Mouse (Mus musculus): ENCODE results near the gene Cers6.

Gene Cers6

DNA sequence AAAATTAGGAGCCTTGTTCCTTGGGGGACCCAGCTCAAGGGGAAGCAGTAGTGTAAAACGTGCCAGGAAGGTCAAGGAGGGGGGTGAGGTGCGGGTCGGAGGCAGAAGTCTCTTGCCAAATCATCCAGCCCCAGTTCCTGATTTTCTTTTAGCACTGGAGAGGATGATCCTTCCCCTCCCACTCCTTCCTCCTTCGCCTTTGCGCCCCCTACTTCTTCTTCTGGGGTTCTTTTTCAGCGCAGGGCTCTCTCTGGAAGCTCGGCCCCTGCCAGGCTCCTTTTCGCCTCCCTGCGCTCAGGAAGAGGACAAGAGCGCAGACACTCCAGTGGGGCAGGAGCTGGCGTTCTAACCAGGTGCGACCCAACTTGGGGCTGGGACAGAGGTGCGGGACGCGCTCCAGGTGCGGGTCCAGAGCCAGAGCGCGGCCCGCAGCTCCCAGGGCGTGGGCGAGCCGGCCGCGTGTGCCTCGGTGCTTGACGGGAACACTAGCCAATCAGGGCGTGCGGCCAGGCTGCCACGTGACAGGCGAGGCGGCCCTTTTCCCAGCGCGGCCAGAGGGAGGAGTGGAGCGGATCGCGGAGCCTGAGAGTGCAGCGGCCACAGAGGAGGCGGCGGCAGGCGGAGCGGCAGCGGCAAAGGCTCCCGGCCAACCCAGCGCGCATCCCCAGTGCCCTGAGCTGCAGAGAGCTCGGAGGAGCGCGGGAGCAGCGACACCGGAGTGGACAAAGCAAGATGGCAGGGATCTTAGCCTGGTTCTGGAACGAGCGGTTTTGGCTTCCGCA lies at the start of gene Cers6:
Gene Cers6 (plus strand): TSS at position 538 of the 782 bp plus-strand sequence.
- peak; percentile 98 for DNase-seq (ENCODE audit: low spot score)

DNA sequence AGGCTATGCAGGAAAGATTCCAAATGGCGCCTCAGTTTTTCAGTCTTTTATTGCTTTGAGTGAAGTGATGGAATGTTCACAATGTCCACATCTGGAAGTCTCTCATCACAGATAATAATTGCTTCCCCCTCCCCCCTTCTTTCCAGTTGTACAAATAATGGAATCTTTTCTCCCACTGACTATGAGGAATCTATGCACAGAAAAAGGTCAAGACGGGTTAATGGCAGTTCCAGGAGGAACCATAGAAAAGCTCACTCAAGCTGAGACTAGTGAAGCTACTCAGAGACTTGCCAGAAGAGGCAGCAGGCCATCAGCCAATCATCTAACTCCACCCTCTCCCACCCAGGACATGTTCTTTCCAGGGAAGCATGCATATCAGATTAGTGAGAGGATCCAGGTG lies 46.8 kb upstream of the Cers6 start:
- no peak for DNase-seq (ENCODE audit: low spot score)

DNA sequence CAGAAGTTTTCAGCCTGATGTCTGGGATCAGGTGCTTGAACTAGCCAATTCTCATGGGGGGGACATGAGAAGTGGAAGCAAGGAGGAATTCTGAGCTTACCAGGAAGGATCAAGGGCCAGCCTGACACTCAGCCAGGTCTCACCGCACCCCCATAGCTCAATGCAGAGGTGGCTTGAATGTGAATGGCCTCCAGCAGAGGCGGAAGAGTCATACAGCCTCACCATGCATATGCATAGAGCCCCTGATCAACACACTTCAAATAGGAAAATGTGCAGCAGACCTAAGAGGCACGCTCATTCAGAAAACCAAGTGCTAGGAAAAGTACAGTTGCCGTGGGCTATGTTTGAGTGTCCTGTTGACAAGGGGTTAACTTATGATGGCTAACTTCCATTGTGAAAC lies 42.2 kb upstream of the Cers6 start:
- DNase-seq (ENCODE audit: low spot score) = no peak

DNA sequence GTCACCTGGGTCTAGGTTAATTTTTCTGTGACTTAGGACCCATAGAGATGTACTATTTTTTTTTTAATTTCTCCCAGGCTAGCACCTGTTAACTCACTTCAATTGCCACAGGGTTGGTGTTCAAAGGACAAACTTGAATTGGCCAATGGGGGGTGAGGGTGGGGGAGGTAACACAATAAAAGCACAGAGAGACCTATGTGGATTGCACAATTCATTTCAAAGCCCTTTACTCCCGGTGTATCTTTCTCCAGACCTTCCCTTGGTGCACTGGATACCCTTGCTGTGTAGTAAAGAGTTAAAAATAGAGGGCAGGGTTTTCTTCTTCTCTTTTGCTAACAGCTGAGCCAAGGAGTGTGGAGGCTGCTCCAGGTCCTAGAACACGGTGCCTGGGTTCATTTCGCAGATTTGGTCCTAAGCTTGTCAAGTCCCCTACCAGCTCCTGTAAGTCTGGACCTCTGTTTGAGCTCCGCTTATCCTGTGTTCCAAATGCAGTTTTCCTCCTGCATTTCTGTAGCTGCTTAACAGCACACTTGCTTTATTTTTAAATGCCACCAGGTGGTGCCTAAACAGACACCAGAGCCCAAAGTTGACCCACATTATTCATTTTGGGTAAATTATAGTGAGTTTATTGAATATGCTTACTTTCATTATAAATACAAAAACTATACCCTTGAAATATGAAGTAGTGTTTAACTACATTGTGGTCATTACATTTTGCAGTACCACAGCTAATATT lies 38.9 kb upstream of the Cers6 start:
- DNase-seq (ENCODE audit: low spot score) = no peak

DNA sequence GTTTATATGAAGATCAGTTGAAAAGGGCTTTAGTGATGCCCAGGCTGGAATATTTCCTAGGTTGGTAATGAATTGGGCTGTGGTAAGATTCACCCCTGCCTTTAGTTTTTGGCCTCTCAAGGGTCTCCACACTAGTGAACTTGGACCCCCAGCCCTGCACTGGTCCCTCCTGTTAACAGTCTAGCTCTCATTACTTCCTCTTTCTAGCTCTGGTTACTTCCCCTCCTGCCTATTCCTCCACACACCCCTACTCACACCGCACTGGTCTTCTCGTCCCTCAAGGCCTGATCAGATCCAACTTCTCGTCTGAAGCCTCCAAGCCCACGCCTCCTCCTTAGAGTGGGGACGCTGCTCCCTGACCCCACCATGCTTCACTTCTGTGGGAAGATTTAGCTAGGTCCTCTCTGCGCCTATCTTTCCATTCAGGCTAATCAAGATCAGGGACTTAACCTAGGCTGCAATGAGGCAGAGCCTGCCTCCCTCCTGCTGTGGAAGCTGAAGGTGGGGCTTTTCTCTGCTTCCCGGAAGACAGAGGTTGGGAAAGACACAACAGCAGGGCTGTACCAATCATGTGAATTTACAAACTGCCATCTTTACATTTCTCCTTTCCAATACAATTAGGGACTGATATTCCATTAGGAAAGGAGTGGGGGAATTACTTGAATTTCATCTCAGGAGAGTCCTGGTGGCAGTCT lies 35.8 kb upstream of the Cers6 start:
- no peak for DNase-seq (ENCODE audit: low spot score)

DNA sequence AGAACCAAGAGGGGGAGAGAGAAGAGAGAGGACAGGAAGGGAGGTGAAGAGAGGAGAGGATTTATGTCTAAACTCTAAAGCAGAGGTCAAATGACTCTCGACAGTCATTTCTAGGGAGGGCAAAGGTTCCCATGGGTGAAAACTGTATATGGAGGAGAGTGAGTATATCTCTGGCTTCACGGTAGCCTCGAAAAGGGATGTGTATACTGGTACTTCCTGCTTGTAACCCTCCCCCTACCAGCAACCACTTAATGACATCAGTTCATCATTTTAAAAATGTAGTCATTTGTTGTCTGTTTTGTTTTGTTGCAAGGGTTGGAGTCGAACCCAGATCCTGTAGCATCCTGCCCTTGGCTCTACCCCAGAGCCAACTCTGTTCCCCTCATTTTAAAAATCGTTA lies 17.9 kb upstream of the Cers6 start:
- no peak for DNase-seq (ENCODE audit: low spot score)

DNA sequence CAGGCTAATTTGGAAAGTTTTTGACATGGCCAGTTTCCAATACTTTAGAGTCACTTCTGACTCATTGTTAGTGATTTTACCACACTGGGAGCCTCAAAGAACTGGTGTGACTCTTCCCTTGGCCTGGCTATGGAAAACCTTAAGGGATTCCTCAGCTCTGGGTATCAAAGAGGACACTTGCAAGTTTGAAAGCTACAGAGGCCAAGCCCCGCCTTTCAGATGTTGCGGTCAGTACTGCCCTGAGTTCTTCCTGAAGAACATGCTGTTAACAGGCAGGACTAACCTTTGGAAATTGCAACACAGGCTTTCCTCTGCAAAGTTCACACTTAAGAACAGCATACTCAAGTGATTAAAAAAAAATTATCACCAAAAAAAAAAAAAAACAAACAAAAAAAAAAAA lies 16.7 kb upstream of the Cers6 start:
- no peak for DNase-seq (ENCODE audit: low spot score)

DNA sequence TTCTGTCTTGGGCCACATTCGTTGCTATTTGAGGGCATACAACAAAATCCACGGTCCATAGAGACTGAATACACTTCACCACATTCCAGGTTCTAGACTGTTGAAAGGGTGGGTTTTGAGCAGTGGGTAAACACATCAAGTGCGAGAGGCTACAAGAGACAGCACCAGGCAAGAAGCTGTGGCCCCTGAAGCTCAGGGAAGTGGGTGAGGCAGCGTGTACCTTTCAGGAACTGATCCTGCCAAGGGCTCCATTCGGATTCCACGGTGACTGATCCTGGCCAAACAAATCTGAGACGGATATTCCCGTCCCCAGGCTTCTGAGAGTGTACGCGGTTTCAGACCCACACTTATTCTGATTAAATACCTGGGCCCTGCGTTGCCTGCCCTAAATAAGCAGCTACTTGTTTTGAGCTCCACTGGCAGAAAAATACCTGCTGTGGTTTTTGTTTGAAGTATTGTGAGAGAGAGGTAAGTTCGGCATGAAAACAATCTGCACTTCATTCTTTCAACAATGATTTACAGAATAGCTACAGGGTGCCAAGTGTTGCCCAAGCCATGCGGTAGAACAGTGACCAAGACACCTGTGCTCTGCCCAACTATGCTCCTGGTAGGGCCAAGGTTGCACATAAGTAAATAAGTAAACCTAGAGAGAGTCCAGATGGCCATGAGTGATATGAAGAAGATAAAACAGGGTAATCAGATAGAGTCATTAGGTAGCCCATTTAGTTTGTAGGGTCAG lies 16.1 kb upstream of the Cers6 start:
- DNase-seq (ENCODE audit: low spot score) = no peak

DNA sequence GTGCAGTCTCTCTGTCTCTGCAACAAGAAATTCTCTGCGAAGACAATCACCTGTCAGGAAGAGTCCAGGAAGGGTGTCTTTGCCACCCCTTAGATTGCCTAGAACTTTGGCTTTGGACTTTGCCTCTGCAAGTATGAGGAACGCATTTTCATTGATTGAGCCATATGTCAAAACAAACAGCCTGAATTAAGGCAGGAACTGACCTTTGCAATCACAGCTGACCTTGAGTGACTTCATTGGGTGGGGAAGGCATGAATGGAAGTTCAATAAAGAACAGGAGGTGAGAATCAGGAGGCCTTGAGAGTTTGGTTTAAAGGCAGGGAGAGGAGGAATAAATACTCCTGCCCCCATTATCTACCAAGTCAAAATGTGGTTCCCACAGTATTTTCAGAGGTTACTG lies 850 bp upstream of the Cers6 start:
- no peak for DNase-seq (ENCODE audit: low spot score)

DNA sequence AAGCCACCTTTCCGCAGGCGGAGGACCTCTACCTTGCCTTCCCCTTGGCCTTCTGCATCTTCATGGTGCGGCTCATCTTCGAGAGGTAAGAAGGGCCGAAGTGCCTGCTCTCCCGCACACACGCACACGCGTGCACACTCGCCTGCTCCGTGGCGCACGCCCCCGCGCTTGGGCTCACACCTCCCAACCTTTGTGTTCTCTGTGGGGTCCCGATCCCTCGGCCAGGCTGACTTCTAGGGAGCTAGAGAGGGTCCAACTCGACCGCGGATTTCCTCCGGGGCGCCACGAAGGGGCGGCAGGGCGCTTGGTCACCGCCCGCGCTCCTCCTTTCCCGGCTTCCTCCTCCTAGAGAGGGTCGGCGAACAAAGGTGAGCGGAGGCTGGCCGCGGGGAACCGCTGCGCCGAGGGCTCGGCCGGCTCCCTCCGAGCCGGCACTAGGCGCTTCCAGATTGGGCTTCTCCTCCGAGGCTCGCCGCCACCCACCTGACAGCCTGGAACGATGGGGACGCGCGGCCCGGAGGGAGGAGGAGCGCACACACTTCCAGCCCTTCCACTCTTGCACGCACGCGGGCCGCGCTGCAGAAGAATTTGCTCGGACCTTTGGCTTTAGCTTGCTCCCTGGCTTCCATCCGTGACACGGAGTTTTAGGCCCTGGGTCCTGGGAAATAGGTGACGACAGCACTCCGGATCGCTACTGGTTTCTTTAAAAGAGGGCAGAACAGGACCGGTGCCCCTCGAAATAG lies 651 bp downstream of the Cers6 start:
- DNase-seq (ENCODE audit: low spot score) = peak; percentile 41

DNA sequence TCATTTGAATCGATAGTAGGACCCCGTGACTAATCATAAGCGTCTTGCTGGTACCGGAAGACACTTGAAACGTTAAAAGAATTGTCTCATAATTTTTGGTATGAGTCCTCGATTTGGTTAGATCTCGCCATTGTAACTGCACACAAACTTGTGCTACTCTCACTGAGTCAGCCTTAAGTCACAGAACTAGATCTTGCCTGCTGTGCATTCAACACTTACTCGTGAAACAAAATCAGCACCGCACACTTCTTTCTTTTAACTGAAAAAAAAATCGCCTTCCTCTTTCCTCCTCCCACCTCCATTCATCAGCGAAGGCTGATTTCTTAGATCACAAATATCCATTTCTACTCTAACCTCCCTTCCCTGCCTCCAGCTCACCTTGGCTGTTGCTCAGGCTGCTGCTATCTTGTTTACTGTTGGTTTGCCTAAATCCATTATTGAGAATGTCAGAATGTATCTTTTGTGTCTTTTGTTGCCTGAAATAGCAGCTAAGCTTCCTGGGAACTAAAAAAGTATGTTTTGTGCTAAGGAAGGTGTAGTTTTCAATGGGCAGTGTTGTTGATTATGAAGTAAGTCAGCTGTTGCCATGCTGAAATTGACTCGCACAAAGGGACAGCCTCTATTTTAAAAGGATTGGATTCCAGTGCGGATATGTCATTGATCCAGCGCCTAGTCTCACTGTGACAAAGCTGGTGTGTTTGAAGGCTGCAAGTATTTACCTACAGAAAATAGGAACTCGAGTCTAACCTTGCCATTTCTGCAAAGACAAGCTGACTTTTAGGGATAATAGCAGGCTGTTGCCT lies 1.4 kb downstream of the Cers6 start:
- DNase-seq (ENCODE audit: low spot score) = no peak

DNA sequence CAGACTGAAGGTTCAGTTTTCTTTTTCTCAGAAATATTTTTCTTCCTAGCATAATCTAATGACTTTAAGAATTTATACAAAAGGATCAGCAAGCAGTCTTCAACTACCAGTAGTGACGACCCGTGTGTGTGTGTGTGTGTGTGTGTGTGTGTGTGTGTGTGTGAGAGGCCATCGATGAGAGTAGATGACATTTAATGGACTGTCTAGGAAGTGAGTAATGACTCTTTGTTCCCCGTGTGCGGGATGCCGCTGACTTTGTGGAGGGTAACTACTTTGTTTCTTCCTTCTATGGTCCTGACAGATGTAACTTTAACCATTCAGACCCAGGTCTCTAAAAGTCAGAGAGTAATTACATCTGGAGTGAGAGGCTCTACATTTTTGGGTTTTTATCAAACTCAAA lies 2.3 kb downstream of the Cers6 start:
- no peak for DNase-seq (ENCODE audit: low spot score)

DNA sequence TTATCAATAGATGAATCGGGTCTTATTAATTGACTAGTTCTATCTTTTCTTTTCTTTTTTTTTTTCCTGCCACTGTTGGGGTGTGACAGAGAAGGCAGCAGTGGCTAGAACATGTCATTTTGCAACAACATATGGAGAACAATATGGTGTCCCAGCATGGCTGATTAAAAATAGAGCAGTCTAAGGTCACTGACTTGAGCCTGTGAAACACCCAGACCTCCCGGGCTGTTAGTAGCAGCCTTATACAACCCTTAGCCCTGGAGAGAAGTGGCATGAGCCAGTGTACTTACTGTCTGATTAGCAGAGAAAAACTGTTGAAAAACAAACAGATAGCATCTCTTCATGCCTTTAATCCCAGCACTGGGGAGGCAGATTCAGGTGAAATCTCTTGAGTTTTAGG lies 3.1 kb downstream of the Cers6 start:
- no peak for DNase-seq (ENCODE audit: low spot score)

DNA sequence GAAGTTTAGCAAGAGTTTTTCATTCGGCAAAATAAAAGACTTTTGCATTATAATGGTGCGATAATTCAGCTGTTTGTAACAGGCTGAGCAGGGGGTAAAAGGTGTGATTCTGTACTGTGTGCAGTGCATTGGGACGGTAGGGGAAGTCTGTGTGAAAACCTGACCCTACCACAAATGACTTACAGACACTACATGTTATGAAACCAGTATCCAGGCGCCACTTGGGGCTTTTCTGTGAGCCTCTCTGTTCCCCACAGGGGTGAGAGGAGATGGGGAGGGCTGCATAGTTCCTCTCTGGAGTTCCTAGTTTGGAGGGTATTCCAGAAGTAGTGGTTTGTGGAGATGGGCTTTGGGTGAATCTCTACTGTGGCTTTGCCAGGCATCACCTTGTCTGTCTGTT lies 5.9 kb downstream of the Cers6 start:
- DNase-seq (ENCODE audit: low spot score) = no peak

DNA sequence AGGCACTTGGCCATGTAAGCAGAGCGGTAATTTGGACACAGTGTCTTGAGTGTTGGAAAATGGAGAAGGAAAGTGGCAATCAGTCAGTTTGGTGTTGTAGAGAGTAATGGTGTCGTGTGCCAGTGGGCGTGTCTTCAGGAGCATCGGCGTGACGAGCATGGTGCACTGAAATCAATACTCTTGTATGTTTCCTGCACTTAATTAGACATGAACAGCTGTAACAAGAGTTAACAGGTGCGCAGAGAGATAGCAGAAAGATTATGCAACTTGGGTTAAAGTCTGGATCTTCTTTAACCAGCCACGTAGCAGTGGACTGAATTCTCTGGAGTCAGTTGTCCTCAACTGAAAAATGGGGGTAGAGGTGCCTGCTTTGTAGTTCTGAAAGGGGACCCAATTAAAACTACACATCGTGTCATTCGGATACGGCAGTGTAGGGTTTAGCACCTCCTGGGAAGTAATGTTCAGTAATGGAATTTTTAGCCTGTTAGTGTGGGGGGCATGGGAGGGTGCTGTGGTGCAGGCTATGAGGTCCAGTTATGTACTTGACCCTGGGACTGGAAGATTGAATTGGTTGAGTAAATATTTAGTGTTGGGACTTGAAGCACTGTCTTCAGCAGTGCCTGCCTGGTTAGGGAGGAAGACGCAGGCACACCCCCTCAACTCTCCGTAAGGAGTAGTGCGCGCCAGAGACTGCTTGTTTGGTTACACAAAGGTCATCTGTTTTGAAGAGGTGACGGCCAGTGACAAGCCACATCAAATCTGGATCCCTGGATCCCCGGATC lies 9.9 kb downstream of the Cers6 start:
- DNase-seq (ENCODE audit: low spot score) = no peak

DNA sequence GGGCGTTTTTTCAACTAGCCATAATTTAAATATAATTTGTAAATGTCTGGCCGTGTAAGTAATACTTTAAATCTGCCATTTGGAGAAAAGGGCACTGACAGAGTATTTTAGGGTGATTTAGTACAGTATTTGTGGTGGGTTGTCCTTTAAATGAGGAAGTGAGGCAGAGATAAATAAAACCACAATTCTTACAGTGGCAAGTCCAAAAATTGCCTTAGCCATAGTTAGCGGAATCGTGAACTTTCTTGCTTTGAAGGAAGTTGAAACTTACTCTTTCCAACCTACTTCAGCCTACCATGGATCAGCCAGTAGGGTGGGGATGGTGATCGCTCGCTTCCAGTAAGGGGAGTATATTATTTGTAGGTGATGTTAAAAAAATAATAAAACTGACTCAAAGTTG lies 11.8 kb downstream of the Cers6 start:
- DNase-seq (ENCODE audit: low spot score) = no peak

DNA sequence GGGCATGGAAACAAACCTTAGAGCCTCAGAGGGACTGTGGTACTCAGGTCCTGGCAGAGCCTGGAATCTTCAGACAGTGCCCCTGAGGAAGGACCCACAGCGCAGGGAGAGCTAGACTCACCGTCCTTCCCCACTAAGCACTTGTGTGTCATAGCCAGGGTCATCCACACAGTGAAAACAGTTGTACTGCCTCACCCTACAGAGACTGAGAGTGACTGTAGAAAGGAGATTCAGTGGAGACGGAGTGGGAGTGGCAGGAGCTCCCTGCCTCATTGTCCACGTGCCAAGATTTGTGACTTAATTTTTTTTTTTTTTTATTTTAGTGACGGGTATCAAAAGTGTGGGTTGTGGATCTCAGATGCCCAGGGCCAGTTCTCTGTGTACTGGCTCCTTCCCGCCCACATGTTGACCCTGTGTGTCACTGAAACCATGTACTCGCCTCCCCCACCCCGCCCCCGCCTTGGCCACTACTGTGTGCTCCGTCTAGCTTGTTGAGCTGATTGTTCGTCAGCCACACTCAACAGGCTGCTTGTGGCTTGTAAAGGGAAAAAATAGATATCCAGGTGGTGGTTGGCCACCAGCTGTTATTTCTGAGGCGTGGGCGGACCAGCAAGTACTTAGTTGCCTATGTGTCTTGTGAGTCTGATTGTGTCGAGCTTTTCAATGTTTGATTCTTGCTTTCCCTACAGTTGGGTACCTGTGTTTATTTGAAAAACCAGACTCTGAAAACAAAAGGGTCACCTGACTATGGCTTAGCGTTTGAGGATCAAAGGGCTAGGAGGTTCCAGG lies 12.6 kb downstream of the Cers6 start:
- DNase-seq (ENCODE audit: low spot score) = no peak

DNA sequence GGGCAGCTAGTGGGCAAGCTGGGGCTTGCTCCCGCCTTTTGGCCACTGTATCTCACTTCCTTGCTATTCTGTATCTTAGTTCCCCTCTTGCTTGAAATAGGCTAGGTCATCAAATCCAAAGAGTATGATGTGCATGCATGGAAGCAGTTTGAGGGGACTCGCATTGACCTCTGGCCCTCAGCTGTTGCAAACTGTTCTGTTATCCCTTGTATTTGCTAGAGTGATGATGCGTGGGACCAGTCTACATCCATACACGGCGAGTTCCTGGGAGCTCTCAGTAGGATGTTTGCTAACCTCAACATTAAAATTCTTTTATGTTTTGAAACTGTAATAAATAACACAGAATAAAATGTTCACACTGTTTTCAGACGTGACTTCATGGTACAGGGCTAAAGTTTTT lies 13.3 kb downstream of the Cers6 start:
- DNase-seq (ENCODE audit: low spot score) = no peak

DNA sequence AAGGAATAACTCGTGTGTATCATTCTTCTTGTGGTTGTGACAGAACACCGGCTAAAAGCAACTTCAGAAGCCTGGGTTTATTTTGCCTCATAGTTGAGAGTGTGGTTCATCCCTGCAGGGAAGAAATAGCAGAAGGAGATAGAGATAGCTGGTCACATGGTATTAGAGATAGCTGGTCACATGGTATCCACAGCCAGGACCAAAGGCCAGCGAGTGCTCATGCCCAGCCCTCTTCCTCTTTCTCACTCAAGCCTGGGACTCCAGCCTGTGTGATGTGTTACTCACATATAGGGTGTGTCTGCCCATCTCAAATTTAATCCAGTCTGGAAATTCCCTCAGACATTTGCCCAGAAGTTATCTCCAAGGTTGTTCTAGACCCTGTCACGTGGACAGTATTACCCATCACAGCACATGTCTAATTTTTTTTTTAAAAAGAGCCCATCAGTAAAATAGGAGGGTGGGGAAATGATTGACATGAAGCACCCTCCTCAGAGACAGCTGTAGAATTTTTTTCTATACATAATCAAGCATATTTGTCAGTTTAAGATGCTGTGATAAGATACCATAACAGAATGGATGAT lies 17.9 kb downstream of the Cers6 start:
- no peak for DNase-seq (ENCODE audit: low spot score)

Data from ovary, postnatal 10 days (tissue).